Mouse (Mus musculus): ENCODE measurements around the gene Olfr1087. TPM values are rescaled to one million over a fixed set of nuclear protein-coding genes. Genes with fewer than 3 reads are reported as not detected.
"Not testable (repeated sequence)": the region's sequence is repeated elsewhere in the genome, so short reads cannot be mapped to it uniquely, and the experiment has no call there.

Gene Olfr1087
- not detected in 2 replicates for total RNA-seq (2021)
- long read RNA-seq, result 0 reads

GRCm38 (mm10) chr2:86698295-86698694 lies at the start of gene Olfr1087:
TSS of gene Olfr1087 (minus strand) at chr2:86698395.
- DNase-seq, result no peak

GRCm38 (mm10) chr2:86733601-86734000 lies 35.4 kb upstream of the Olfr1087 start, which contains the start of gene Olfr1089:
TSS of gene Olfr1089 (minus strand) at chr2:86733701.
- DNase-seq, result no peak

GRCm38 (mm10) chr2:86679992-86680391 lies 18.2 kb downstream of the Olfr1087 start, which contains the start of gene Olfr1086:
TSS of gene Olfr1086 (minus strand) at chr2:86680092.
- DNase-seq, result no peak

GRCm38 (mm10) chr2:86661919-86662318 lies 36.3 kb downstream of the Olfr1087 start, which contains the start of gene Olfr1085:
TSS of gene Olfr1085 (minus strand) at chr2:86662019.
- DNase-seq, result no peak

- not testable (repeated sequence) for DNase-seq
These were observed 58.6 kb downstream of the Olfr1087 start, which contains the start of gene Olfr1084 for GRCm38 (mm10) chr2:86639625-86640024. TSS of gene Olfr1084 (minus strand) at chr2:86639725.

Other genes with a start within 250 kb of the Olfr1087 start
- not detected in 2 replicates for gene Olfr1065, start 247.8 kb downstream of the Olfr1087 start, total RNA-seq (2021)
- not detected in 2 replicates for gene Olfr1066, start 242.1 kb downstream of the Olfr1087 start, total RNA-seq (2021)
- not detected in 2 replicates for gene Olfr228, start 211.0 kb downstream of the Olfr1087 start, total RNA-seq (2021)
- gene Olfr1076, start 189.9 kb downstream of the Olfr1087 start, total RNA-seq (2021), result not detected in 2 replicates
- not detected in 2 replicates for gene Olfr1079, start 155.9 kb downstream of the Olfr1087 start, total RNA-seq (2021)
- gene Olfr1080, start 140.2 kb downstream of the Olfr1087 start, total RNA-seq (2021), result not detected in 2 replicates
- not detected in 2 replicates for gene Olfr1082, start 99.4 kb downstream of the Olfr1087 start, total RNA-seq (2021)
- gene Olfr1084, start 58.7 kb downstream of the Olfr1087 start, total RNA-seq (2021), result not detected in 2 replicates
- not detected in 2 replicates for gene Olfr1085, start 36.4 kb downstream of the Olfr1087 start, total RNA-seq (2021)
- not detected in 2 replicates for gene Olfr1086, start 18.3 kb downstream of the Olfr1087 start, total RNA-seq (2021)
- gene Olfr1089, start 35.3 kb upstream of the Olfr1087 start, total RNA-seq (2021), result not detected in 2 replicates
- not detected in 2 replicates for gene Olfr1090, start 60.6 kb upstream of the Olfr1087 start, total RNA-seq (2021)
- not detected in 2 replicates for gene Olfr1093, start 84.1 kb upstream of the Olfr1087 start, total RNA-seq (2021)
- not detected in 2 replicates for gene Olfr141, start 111.6 kb upstream of the Olfr1087 start, total RNA-seq (2021)
- not detected in 2 replicates for gene Olfr1094, start 126.3 kb upstream of the Olfr1087 start, total RNA-seq (2021)
- gene Olfr1095, start 153.3 kb upstream of the Olfr1087 start, total RNA-seq (2021), result not detected in 2 replicates
- not detected in 2 replicates for gene Gm13723, start 176.4 kb upstream of the Olfr1087 start, total RNA-seq (2021)
- gene Olfr1097, start 193.8 kb upstream of the Olfr1087 start, total RNA-seq (2021), result not detected in 2 replicates
- not detected in 2 replicates for gene Olfr1098, start 226.2 kb upstream of the Olfr1087 start, total RNA-seq (2021)

All from adrenal gland, postnatal 25 days (tissue).